Mouse (Mus musculus) stomach, embryonic 15.5 days (tissue): Measurements from ENCODE around the gene Mettl7a2. TPM values are rescaled to one million over a fixed set of nuclear protein-coding genes. Genes with fewer than 3 reads are reported as not detected.
A peak's percentile ranks its signal among the peaks of the same experiment; 100 is the strongest.
"Not testable (repeated sequence)": the region's sequence is repeated elsewhere in the genome, so short reads cannot be mapped to it uniquely, and the experiment has no call there.

Experiments
- ATAC-seq: fragments of 200-750 bp; cut with Nextera tagmentation; 2 replicates; pipeline ENCODE4 v1.8.0; 2017; ENCODE audit warnings: low read depth, moderate number of reproducible peaks, moderate TSS enrichment; ENCODE audit not compliant: insufficient read depth, low FRiP score
- H3K27ac ChIP-seq: fragments of 300-500 bp; sonication (generic); 2 replicates; pipeline ENCODE4 v1.5.1; 2015; ENCODE audit warnings: mild to moderate bottlenecking, inconsistent platforms
- H3K27me3 ChIP-seq: fragments of 300-500 bp; sonication (generic); replicated peaks from 2 replicates; pipeline ENCODE4 v1.6.1; 2015; ENCODE audit warnings: inconsistent platforms
- H3K36me3 ChIP-seq: fragments of 300-500 bp; sonication (generic); 2 replicates; pipeline ENCODE4 v1.6.1; 2015; ENCODE audit warnings: inconsistent platforms
- H3K4me1 ChIP-seq: fragments of 300-500 bp; sonication (generic); 2 replicates; pipeline ENCODE4 v1.6.1; 2015; ENCODE audit warnings: inconsistent platforms
- H3K4me2 ChIP-seq: fragments of 300-500 bp; sonication (generic); 2 replicates; pipeline ENCODE4 v1.6.1; 2015; ENCODE audit warnings: mild to moderate bottlenecking, inconsistent platforms
- H3K4me3 ChIP-seq: fragments of 300-500 bp; sonication (generic); replicated peaks from 2 replicates; pipeline ENCODE4 v1.5.1; 2015; ENCODE audit warnings: inconsistent platforms
- H3K9ac ChIP-seq: fragments of 300-500 bp; sonication (generic); 2 replicates; pipeline ENCODE4 v1.6.1; 2015; ENCODE audit warnings: inconsistent platforms
- H3K9me3 ChIP-seq: fragments of 300-500 bp; sonication (generic); 2 replicates; pipeline ENCODE4 v1.6.1; 2016; ENCODE audit warnings: inconsistent platforms
- WGBS: fragments of 180-500 bp; shearing (Covaris S2); methylation state at CpG from one replicate; pipeline ENCODE4 v1.1.7; 2015; 5-methylcytosine and 5-hydroxymethylcytosine counted together
- polyA plus RNA-seq: library from polyadenylated mRNA; unstranded; fragments of >200 nt; fragmentation: Nextera tagmentation; extraction: Ambion mirVana; gene quantifications from 2 replicates; pipeline ENCODE4 v1.2.1, GENCODE M21; 2015

Gene Mettl7a2
- polyA plus RNA-seq, 1 experiment from 2014 or later = not detected

GRCm38 (mm10) chr15:100346761-100347160, 6.2 kb upstream of the Mettl7a2 start:
- Histone ChIP-seq H3K9me3 (no peaks in the 10 kb centered on the region), H3K27ac (no peak overlapping the region), H3K4me1 (no peaks in the 10 kb centered on the region; the same call in 1 of the 2 replicates), H3K4me3 (no peak overlapping the region), H3K9ac (no peak overlapping the region), H3K36me3 (no peaks in the 10 kb centered on the region), H3K27me3 (no peaks in the 10 kb centered on the region), H3K4me2 (no peak overlapping the region)
- peak; percentile 50; the same call in 1 of the 2 replicates for ATAC-seq
- 67% methylated on average over 14 of the region's 14 CpGs for WGBS

GRCm38 (mm10) chr15:100349496-100349895, 3.5 kb upstream of the Mettl7a2 start:
- no peaks in the 10 kb centered on the region for H3K9me3 ChIP-seq
- no peak for ATAC-seq
- H3K4me1 ChIP-seq = no peaks in the 10 kb centered on the region; the same call in 1 of the 2 replicates
- no peaks in the 10 kb centered on the region for H3K36me3 ChIP-seq
- no peak overlapping the region for H3K4me2 ChIP-seq
- H3K4me3 ChIP-seq = no peak overlapping the region
- H3K27ac ChIP-seq = no peak overlapping the region
- WGBS = 14% methylated on average over 2 of the region's 2 CpGs
- H3K27me3 ChIP-seq = no peaks in the 10 kb centered on the region
- H3K9ac ChIP-seq = no peak overlapping the region

GRCm38 (mm10) chr15:100351501-100352060, 1.4 kb upstream of the Mettl7a2 start:
- Histone ChIP-seq H3K27me3 (no peaks in the 10 kb centered on the region), H3K4me3 (no peak overlapping the region), H3K4me1 (no peaks in the 10 kb centered on the region; the same call in 1 of the 2 replicates), H3K9me3 (no peaks in the 10 kb centered on the region), H3K27ac (no peak overlapping the region), H3K9ac (no peak overlapping the region), H3K4me2 (no peak overlapping the region), H3K36me3 (no peaks in the 10 kb centered on the region)
- WGBS = 54% methylated on average over 6 of the region's 6 CpGs
- ATAC-seq = no peak

GRCm38 (mm10) chr15:100353399-100353798, 399 bp downstream of the Mettl7a2 start:
- not testable (repeated sequence) for H3K27ac ChIP-seq, H3K27me3 ChIP-seq, H3K4me3 ChIP-seq, H3K4me1 ChIP-seq, H3K9me3 ChIP-seq, ATAC-seq, H3K36me3 ChIP-seq, H3K4me2 ChIP-seq, H3K9ac ChIP-seq
- WGBS = 90% methylated on average over 22 of the region's 22 CpGs

- Histone ChIP-seq H3K27ac (no peak overlapping the region), H3K4me3 (no peak overlapping the region), H3K4me2 (no peak overlapping the region), H3K27me3 (no peaks in the 10 kb centered on the region), H3K9ac (no peak overlapping the region), H3K36me3 (no peaks in the 10 kb centered on the region), H3K9me3 (no peaks in the 10 kb centered on the region), H3K4me1 (no peaks in the 10 kb centered on the region)
- WGBS = 62% methylated on average over 5 of the region's 5 CpGs
- ATAC-seq = no peak
Observed at GRCm38 (mm10) chr15:100355876-100356275, 2.9 kb downstream of the Mettl7a2 start.

GRCm38 (mm10) chr15:100364242-100364641, 11.2 kb downstream of the Mettl7a2 start, which contains the start of gene Higd1c:
Higd1c (plus strand) TSS chr15:100364542.
- H3K4me2 ChIP-seq = no peak within 1 kb of the TSS
- no peak within 1 kb of the TSS for H3K9ac ChIP-seq
- no peaks in the 10 kb centered on the region for H3K27me3 ChIP-seq
- WGBS = 63% methylated on average over 7 of the region's 7 CpGs
- H3K4me3 ChIP-seq = no peak within 1 kb of the TSS
- no peaks in the 10 kb centered on the region for H3K9me3 ChIP-seq
- H3K36me3 ChIP-seq = no peaks in the 10 kb centered on the region
- no peaks in the 10 kb centered on the region for H3K4me1 ChIP-seq
- no peak for ATAC-seq
- H3K27ac ChIP-seq = no peak within 1 kb of the TSS

- not testable (repeated sequence) for H3K4me2 ChIP-seq, H3K27ac ChIP-seq, H3K27me3 ChIP-seq, H3K9ac ChIP-seq, H3K4me3 ChIP-seq, ATAC-seq, H3K9me3 ChIP-seq, H3K4me1 ChIP-seq, H3K36me3 ChIP-seq
- 63% methylated on average over 9 of the region's 9 CpGs for WGBS
Observed at GRCm38 (mm10) chr15:100365967-100366366, 13.0 kb downstream of the Mettl7a2 start.

GRCm38 (mm10) chr15:100367119-100367518, 14.1 kb downstream of the Mettl7a2 start:
- Histone ChIP-seq H3K4me1 (no peaks in the 10 kb centered on the region), H3K4me2 (no peak overlapping the region), H3K9ac (no peak overlapping the region), H3K27ac (no peak overlapping the region), H3K36me3 (no peaks in the 10 kb centered on the region), H3K27me3 (no peaks in the 10 kb centered on the region), H3K4me3 (no peak overlapping the region), H3K9me3 (no peaks in the 10 kb centered on the region)
- ATAC-seq = no peak
- 63% methylated on average over 7 of the region's 7 CpGs for WGBS

GRCm38 (mm10) chr15:100375066-100375465, 22.1 kb downstream of the Mettl7a2 start:
- Histone ChIP-seq H3K9me3 (no peaks in the 10 kb centered on the region), H3K36me3 (no peaks in the 10 kb centered on the region), H3K27ac (no peak overlapping the region), H3K4me3 (no peak overlapping the region), H3K27me3 (no peaks in the 10 kb centered on the region), H3K4me2 (no peak overlapping the region), H3K4me1 (no peaks in the 10 kb centered on the region), H3K9ac (no peak overlapping the region)
- ATAC-seq = no peak
- WGBS = 33% methylated on average over 5 of the region's 5 CpGs

GRCm38 (mm10) chr15:100377847-100378505, 25.0 kb downstream of the Mettl7a2 start:
- H3K36me3 ChIP-seq = not testable (repeated sequence)

GRCm38 (mm10) chr15:100379658-100380057, 26.7 kb downstream of the Mettl7a2 start:
- WGBS = 85% methylated on average over 8 of the region's 8 CpGs
- Histone ChIP-seq H3K4me1 (no peaks in the 10 kb centered on the region), H3K27me3 (no peaks in the 10 kb centered on the region), H3K4me2 (no peak overlapping the region), H3K9ac (no peak overlapping the region), H3K9me3 (no peaks in the 10 kb centered on the region), H3K36me3 (no peaks in the 10 kb centered on the region), H3K27ac (no peak overlapping the region), H3K4me3 (no peak overlapping the region)
- ATAC-seq = no peak

More at GRCm38 (mm10) chr15:100377847-100378505, 25.0 kb downstream of the Mettl7a2 start:
- H3K4me3 ChIP-seq, H3K27ac ChIP-seq, H3K9me3 ChIP-seq, H3K4me2 ChIP-seq, ATAC-seq, H3K4me1 ChIP-seq, H3K9ac ChIP-seq, H3K27me3 ChIP-seq: not testable (repeated sequence)
- WGBS = 47% methylated on average over 4 of the region's 9 CpGs

- Histone ChIP-seq H3K9me3 (no peaks in the 10 kb centered on the region), H3K4me3 (no peak overlapping the region), H3K27ac (no peak overlapping the region), H3K4me1 (no peaks in the 10 kb centered on the region), H3K36me3 (no peaks in the 10 kb centered on the region), H3K4me2 (no peak overlapping the region), H3K27me3 (no peaks in the 10 kb centered on the region), H3K9ac (no peak overlapping the region)
- peak; percentile 53; the same call in 1 of the 2 replicates for ATAC-seq
- WGBS = 55% methylated on average over 2 of the region's 2 CpGs
Observed at GRCm38 (mm10) chr15:100380104-100380503, 27.1 kb downstream of the Mettl7a2 start.
